Mouse (Mus musculus) embryonic facial prominence, embryonic 11.5 days (tissue): ENCODE results near the gene Hnf1a. TPM values are rescaled to one million over a fixed set of nuclear protein-coding genes. Genes with fewer than 3 reads are reported as not detected.

Experiments used
- ATAC-seq: fragments of 200-750 bp; cut with Nextera tagmentation; replicated peaks from 2 replicates; pipeline ENCODE4 v1.8.0; 2017; ENCODE audit warnings: low read depth; ENCODE audit not compliant: insufficient number of reproducible peaks, low FRiP score, low TSS enrichment
- DNase-seq: peaks from one replicate; pipeline ENCODE4 v3.0.0-alpha.2; 2015; ENCODE audit warnings: low spot score
- H3K27ac ChIP-seq: fragments of 300-500 bp; sonication (generic); replicated peaks from 2 replicates; pipeline ENCODE4 v1.5.1; 2014; ENCODE audit warnings: mild to moderate bottlenecking, low read depth, low read length, control low read depth
- H3K27me3 ChIP-seq: fragments of 300-500 bp; sonication (generic); 2 replicates; pipeline ENCODE4 v1.6.1; 2014; ENCODE audit warnings: mild to moderate bottlenecking, low read length, moderate library complexity, mixed read lengths; ENCODE audit not compliant: control insufficient read depth, insufficient read depth
- H3K36me3 ChIP-seq: fragments of 300-500 bp; sonication (generic); replicated peaks from 2 replicates; pipeline ENCODE4 v1.6.1; 2014; ENCODE audit warnings: low read depth, mild to moderate bottlenecking, low read length, moderate library complexity, mixed read lengths; ENCODE audit not compliant: control insufficient read depth, insufficient read depth
- H3K4me1 ChIP-seq: fragments of 300-500 bp; sonication (generic); 2 replicates; pipeline ENCODE4 v1.6.1; 2014; ENCODE audit warnings: low read length, mixed read lengths; ENCODE audit not compliant: control insufficient read depth, insufficient read depth
- H3K4me2 ChIP-seq: fragments of 300-500 bp; sonication (generic); 2 replicates; pipeline ENCODE4 v1.6.1; 2014; ENCODE audit warnings: low read depth, mild to moderate bottlenecking, control low read depth, low read length, moderate library complexity
- H3K4me3 ChIP-seq: fragments of 300-500 bp; sonication (generic); 2 replicates; pipeline ENCODE4 v1.5.1; 2014; ENCODE audit warnings: low read depth, low read length, control low read depth
- H3K9ac ChIP-seq: fragments of 300-500 bp; sonication (generic); replicated peaks from 2 replicates; pipeline ENCODE4 v1.6.1; 2014; ENCODE audit warnings: mild to moderate bottlenecking, control low read depth, low read length
- H3K9me3 ChIP-seq: fragments of 300-500 bp; sonication (generic); replicated peaks from 2 replicates; pipeline ENCODE4 v1.6.1; 2016; ENCODE audit warnings: mild to moderate bottlenecking, low read length, inconsistent platforms, mixed read lengths; ENCODE audit not compliant: control insufficient read depth
- WGBS: fragments of 180-500 bp; shearing (Covaris S2); extraction: QIAGEN DNeasy Blood & Tissue Kit; methylation state at CpG from one replicate; pipeline ENCODE4 v1.1.7; 2014; 5-methylcytosine and 5-hydroxymethylcytosine counted together
- polyA plus RNA-seq: library from polyadenylated mRNA; unstranded; fragments of >200 nt; fragmentation: Nextera tagmentation; extraction: Ambion mirVana; gene quantifications from 2 replicates; pipeline ENCODE4 v1.2.1, GENCODE M21; 2014

The Hnf1a gene
- polyA plus RNA-seq, 1 experiment from 2014 or later = not detected

DNA sequence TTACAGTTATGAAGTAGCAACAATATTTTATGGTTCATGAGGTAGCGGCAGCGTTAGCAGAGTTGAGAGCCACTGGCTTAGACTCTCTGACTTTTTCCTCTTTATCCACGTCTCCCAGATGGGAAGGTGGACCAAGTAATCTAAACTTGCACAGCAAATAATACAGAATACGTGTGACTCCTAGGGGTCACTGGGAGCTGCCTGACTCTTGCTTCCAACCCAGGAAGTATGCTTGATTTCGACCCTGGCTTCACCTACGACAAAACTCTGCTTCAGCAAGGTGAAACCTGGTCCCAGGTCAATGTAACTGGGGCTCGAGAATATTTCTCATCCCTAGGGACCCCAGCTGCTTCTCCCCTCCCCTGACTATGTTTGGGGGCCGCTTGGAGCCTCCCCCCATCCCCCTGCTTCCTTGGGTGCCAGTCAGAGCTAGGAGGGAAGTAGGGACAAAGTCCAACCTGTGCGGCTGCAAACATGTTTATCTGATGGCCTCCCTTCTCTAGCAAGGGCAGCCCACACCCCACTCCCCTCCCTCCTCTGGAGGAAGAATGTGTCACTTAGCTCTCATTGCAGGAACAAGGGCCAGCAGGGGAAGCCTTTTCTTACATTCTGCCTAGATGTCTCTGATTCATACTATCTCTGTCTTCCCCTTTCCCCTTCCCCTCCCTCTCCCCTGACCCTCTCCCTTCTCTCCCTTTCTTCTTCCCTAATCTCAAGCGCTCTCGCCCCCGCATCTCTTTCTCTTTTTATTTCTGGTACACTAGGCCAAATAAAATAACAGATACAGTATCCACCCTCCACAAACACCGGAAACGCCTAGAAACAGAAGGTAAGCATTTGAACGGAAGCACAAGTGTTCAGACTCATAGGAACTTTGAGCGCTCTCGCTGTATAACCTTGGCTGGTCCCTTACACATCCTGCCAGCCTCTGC lies 5.7 kb downstream of the Hnf1a start:
- 64% methylated on average over 17 of the region's 17 CpGs for WGBS
- Histone ChIP-seq H3K4me2 (no peak overlapping the region), H3K4me1 (no peaks in the 10 kb centered on the region), H3K27me3 (peaks cover 2% of the 10 kb centered on the region; the same call in 1 of the 2 replicates), H3K9ac (no peak overlapping the region; the same call in 1 of the 2 replicates), H3K9me3 (no peaks in the 10 kb centered on the region), H3K27ac (no peak overlapping the region), H3K4me3 (no peak overlapping the region), H3K36me3 (no peaks in the 10 kb centered on the region)
- DNase-seq (no peak), ATAC-seq (no peak)

DNA sequence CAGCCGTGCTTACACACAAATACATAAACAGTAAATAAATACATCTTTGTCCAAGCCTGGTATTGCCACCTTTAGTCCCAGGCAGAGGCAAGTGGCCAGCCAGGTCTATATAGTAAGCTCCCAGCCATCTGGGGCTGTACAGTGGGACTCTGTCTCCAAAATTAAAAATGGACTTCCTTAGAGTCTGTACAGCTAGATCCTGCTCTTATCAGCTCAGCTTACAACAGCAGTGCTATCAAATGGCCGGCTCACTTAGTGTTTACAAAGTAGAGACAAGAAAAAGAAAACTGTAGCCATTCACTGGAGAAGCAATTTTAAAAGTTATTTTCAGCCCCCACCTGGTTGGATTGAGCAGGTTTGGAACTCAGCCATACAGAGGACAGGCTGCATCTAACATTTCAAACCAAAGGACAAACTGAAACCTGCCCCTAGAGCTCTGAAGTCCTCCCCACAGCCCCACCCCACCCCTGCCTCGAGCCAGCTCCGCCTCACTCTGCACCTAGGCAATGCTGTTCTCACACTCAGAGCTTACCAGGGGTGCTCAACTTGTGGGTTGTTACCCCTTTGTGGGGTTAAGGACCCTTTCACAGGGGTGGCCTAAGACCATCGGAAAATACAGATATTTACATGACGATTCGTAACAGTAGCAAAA lies 6.5 kb downstream of the Hnf1a start:
- Histone ChIP-seq H3K4me3 (no peak overlapping the region), H3K4me1 (no peaks in the 10 kb centered on the region), H3K27me3 (peaks cover 2% of the 10 kb centered on the region; the same call in 1 of the 2 replicates), H3K36me3 (no peaks in the 10 kb centered on the region), H3K4me2 (no peak overlapping the region), H3K27ac (no peak overlapping the region), H3K9me3 (no peaks in the 10 kb centered on the region), H3K9ac (no peak overlapping the region; the same call in 1 of the 2 replicates)
- ATAC-seq (no peak), DNase-seq (no peak)
- 69% methylated on average over 7 of the region's 7 CpGs for WGBS

DNA sequence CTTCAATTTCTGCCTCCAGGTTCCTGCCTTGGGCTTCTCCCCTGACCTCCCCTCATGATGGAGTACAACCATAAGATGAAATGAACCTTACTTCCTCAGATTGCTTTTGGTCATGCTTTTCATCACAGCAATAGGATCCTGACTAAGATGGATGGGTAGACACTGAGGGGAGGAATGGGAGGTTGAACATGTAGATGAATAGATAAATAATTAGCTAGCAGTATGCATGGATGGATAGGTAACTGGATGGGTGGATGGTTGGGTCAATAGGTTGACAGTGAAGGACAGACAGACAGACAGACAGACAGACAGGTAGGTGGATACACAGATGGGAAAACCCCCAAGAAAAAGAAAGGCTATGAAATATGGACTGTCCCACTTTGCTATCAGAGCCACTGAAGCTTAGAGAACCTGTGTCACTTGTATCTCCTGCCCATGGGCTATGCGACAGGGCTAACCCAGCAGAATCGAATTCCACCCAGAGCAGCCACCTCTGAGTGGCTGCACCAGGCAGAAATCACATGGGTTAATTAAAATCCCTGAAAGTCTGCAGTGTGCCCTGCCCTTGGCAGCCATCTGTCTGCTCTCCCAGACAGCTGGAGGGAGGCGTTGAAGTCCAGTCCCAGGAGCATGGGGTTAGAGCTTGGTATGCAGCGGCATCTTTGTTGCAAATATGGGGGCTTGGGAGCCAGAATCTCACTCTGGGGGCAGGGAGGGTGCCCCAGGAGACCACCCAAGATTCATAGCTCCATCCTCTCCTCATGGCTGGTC lies 9.1 kb downstream of the Hnf1a start:
- H3K4me1 ChIP-seq = no peaks in the 10 kb centered on the region
- 49% methylated on average over 4 of the region's 4 CpGs for WGBS
- no peak overlapping the region for H3K4me3 ChIP-seq
- no peaks in the 10 kb centered on the region for H3K27me3 ChIP-seq
- no peak overlapping the region for H3K9ac ChIP-seq
- H3K9me3 ChIP-seq = no peaks in the 10 kb centered on the region
- no peak overlapping the region for H3K27ac ChIP-seq
- no peak overlapping the region for H3K4me2 ChIP-seq
- DNase-seq (peak; percentile 9), ATAC-seq (no peak; the same call in 1 of the 2 replicates)
- no peaks in the 10 kb centered on the region for H3K36me3 ChIP-seq

DNA sequence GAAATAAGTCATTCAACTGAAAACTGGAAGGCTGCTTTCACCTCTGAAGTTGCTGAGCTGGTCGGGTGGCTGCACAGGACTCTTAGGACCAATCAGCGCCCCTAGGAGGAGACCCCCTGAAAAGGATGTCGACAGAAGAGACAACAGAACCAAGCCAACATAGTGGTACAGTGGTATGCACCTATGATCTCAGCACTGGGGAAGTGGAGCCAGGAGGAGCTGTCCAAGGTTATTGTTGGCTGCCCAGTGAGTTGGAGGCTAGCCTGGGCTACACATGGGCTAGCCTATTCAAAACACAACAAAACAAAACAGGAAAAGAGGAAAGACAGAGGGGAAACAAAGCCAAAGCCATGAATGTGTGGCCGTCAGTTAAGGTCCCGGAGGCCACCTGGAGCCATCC lies 12.8 kb downstream of the Hnf1a start:
- no peaks in the 10 kb centered on the region for H3K9me3 ChIP-seq
- no peak for DNase-seq
- H3K4me3 ChIP-seq = no peak overlapping the region
- H3K27ac ChIP-seq = no peak overlapping the region
- no peaks in the 10 kb centered on the region for H3K4me1 ChIP-seq
- 79% methylated on average over 5 of the region's 5 CpGs for WGBS
- H3K9ac ChIP-seq = no peak overlapping the region
- H3K27me3 ChIP-seq = no peaks in the 10 kb centered on the region
- no peak overlapping the region for H3K4me2 ChIP-seq
- ATAC-seq = no peak
- H3K36me3 ChIP-seq = no peaks in the 10 kb centered on the region

DNA sequence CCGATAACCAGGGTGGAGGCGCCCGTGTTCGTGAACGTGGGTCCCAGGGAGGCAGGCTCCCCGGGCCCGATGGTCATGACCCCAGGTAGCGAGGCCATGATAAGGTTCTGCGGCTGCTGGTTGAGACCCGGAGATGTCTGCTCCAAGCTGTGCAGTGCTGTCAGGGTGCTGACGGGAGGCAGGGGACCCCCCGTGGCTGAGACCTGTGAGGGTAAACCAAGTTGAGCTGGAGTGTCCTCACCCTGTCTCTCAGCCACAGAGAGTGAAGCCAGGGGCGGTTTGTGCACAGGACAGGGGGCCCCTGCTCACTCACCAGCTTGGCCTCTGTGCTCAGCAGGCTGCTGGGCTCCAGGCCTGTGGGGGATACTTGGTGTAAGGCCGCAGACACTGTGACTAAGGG lies 17.6 kb downstream of the Hnf1a start:
- no peak overlapping the region for H3K4me3 ChIP-seq
- no peak for ATAC-seq
- H3K4me2 ChIP-seq = no peak overlapping the region
- H3K36me3 ChIP-seq = peaks cover 8% of the 10 kb centered on the region
- H3K4me1 ChIP-seq = no peaks in the 10 kb centered on the region
- DNase-seq = no peak
- 86% methylated on average over 14 of the region's 14 CpGs for WGBS
- H3K27me3 ChIP-seq = no peaks in the 10 kb centered on the region
- H3K9me3 ChIP-seq = no peaks in the 10 kb centered on the region
- no peak overlapping the region for H3K9ac ChIP-seq
- no peak overlapping the region for H3K27ac ChIP-seq

DNA sequence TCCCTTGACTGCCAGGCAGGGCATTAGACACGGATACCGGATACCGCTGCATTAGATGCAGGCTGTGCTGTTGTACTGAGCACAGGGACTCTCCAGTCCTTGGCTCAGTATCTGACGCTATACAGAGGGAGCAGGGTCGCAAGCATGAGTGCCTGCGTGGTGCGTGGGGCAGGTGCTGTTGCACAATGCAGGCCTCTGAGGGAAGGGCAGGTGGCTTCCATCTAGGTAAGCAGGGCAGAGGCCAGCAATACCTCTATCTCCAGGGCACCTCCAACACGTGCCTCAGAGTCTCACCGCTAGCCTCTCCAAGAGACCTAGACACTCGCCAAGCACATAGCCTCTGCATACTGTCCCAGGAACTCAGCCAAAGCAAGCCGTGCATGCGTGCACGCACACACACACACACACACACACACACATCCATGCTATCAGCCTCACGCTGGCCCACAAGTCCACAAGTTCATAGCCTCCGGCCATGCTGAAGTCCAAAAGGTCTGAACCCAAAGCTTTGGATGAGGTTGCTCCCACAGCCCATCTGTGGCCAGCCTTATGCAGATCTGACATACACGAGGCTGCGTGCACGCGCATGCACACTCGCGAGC lies 19.5 kb downstream of the Hnf1a start:
- Histone ChIP-seq H3K4me1 (no peaks in the 10 kb centered on the region), H3K27me3 (no peaks in the 10 kb centered on the region), H3K4me3 (no peak overlapping the region), H3K36me3 (peaks cover 8% of the 10 kb centered on the region), H3K9me3 (no peaks in the 10 kb centered on the region), H3K4me2 (no peak overlapping the region), H3K27ac (no peak overlapping the region), H3K9ac (no peak overlapping the region)
- ATAC-seq = no peak
- no peak for DNase-seq
- WGBS = 84% methylated on average over 21 of the region's 21 CpGs

DNA sequence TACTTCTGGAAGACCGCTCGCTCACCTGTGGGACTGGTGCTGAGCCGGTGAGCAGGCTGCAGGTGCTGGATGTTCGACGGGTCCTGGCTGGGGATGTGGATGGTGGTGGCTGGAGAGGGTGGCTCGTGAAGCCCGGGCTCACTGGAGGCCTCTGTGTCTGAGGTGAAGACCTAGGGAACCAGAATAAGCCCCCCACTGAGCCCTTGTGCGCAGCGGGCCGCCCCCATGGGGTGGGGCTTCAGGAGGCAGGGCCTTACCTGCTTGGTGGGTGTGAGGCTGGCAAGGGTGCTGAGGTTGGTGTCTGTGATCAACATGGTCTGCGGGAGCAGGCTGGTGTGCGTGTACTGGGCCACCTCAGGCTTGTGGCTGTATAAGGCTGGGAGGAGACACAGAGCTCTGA lies 20.2 kb downstream of the Hnf1a start:
- no peak for ATAC-seq

More for the DNA sequence above, 20.2 kb downstream of the Hnf1a start:
- Histone ChIP-seq H3K36me3 (peaks cover 8% of the 10 kb centered on the region), H3K4me2 (no peak overlapping the region), H3K9me3 (no peaks in the 10 kb centered on the region), H3K4me1 (no peaks in the 10 kb centered on the region), H3K27me3 (no peaks in the 10 kb centered on the region), H3K27ac (no peak overlapping the region), H3K9ac (no peak overlapping the region), H3K4me3 (no peak overlapping the region)
- WGBS = 64% methylated on average over 12 of the region's 12 CpGs
- no peak for DNase-seq
